Comparison of ENCODE assay signal across 26 mouse cellular contexts in the genomic region with DNA sequence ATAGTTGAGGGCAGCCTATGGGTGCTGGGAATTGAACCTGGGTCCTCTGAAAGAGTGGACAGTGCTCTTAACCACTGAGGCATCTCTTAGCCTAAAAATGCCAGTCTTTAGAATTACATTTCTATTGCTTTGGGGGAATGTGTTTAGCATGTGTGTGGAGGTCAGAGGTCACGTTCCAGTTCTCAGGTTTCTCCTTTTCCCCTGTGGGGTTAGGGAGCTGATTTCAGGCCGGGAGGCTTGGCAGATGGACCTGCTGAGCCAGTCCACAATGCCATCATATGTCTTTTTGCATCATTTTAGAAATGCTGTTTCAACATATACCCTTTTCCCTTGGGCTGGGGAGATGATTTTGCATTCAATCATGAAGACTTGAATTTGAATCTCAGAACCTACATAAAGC. TPM values are rescaled to one million over a fixed set of nuclear protein-coding genes. Genes with fewer than 3 reads are reported as not detected.
DNase-seq lines count a peak whose midpoint lies in the region; ATAC-seq and TF ChIP-seq lines count a peak whose summit lies in the region.
"Had no signal": no experiment of that assay in that cellular context is flagged by ENCODE, and none has a peak within 500 bp of the region (broad histone marks: within the 10 kb centered on the region; RNA-seq: fewer than 3 reads in every experiment).

No protein-coding gene starts in this region.

- no peak for TF ChIP-seq POLR2A in ES-Bruce4 (IDR thresholded peaks at IDR 0.05; ENCODE audit: insufficient read depth, low read length)

- DNase-seq in hindbrain, embryonic 10.5 days (ENCODE audit: low spot score): peak; percentile 47
- no peak for DNase-seq in hindbrain, postnatal 0 days (ENCODE audit: low spot score)
- DNase-seq in embryo, embryonic 11 days: peak; percentile 65
- DNase-seq in forelimb bud, embryonic 11.5 days (ENCODE audit: low read depth, low spot score): peak; percentile 65
- DNase-seq in layer of hippocampus, postnatal 36 days: no peak
- no peak for DNase-seq in urinary bladder, postnatal 36 days (ENCODE audit: low spot score in 2 of 2)
- no peak for DNase-seq in kidney, adult 11 months
- DNase-seq: adrenal gland, postnatal 10 days; cerebellum, adult 9-11 months; gastrocnemius, postnatal 36 days; heart, adult 2 months; kidney, adult 18-20 months; kidney, postnatal 25 days; liver, postnatal 0 days; lung, postnatal 36 days; right cerebral cortex, postnatal 25 days had no signal

- 49% methylated on average over 2 of the region's 2 CpGs for WGBS in hindbrain, embryonic 10.5 days
- 44% methylated on average over 2 of the region's 2 CpGs for WGBS in hindbrain, postnatal 0 days

- no peaks in the 10 kb centered on the region for H3K9me3 ChIP-seq in hindbrain, embryonic 10.5 days
- no peaks in the 10 kb centered on the region for H3K9me3 ChIP-seq in hindbrain, postnatal 0 days (ENCODE audit: low read length)
- no peaks in the 10 kb centered on the region for H3K9me3 ChIP-seq in ES-Bruce4 (replicated peaks; ENCODE audit: control insufficient read depth, insufficient read depth, low read length, poor library complexity, severe bottlenecking)
- H3K9me3 ChIP-seq: embryonic facial prominence, embryonic 15.5 days; forebrain, embryonic 13.5 days; heart, embryonic 12.5 days; hindbrain, embryonic 13.5 days; kidney, embryonic 15.5 days; liver, embryonic 12.5 days; midbrain, embryonic 13.5 days; stomach, embryonic 15.5 days had no signal

- H3K27ac ChIP-seq in hindbrain, embryonic 10.5 days: no peak overlapping the region
- H3K27ac ChIP-seq in hindbrain, postnatal 0 days: no peak overlapping the region
- peak overlapping the region; percentile 10 for H3K27ac ChIP-seq in ES-Bruce4 (ENCODE audit: insufficient read depth, low read length)
- H3K27ac ChIP-seq: embryonic facial prominence, embryonic 15.5 days; forebrain, embryonic 13.5 days; heart, adult 2 months; hindbrain, embryonic 13.5 days; kidney, embryonic 15.5 days; left cerebral cortex, adult 2 months; liver, embryonic 12.5 days; midbrain, embryonic 13.5 days; stomach, embryonic 15.5 days had no signal

- TF ChIP-seq EP300 in ES-Bruce4 (IDR thresholded peaks at IDR 0.05; ENCODE audit: insufficient read depth, low read depth, low read length): peak; percentile 69; the same call in 1 of the 2 replicates

- H3K27me3 ChIP-seq in hindbrain, embryonic 10.5 days (ENCODE audit: insufficient read depth, poor library complexity, severe bottlenecking): no peaks in the 10 kb centered on the region
- no peaks in the 10 kb centered on the region for H3K27me3 ChIP-seq in hindbrain, postnatal 0 days (ENCODE audit: insufficient read depth, low read length)
- H3K27me3 ChIP-seq in ES-Bruce4 (ENCODE audit: control insufficient read depth, insufficient read depth, low read length, poor library complexity, severe bottlenecking): no peaks in the 10 kb centered on the region
- H3K27me3 ChIP-seq: embryonic facial prominence, embryonic 15.5 days; forebrain, embryonic 13.5 days; heart, embryonic 12.5 days; hindbrain, embryonic 13.5 days; kidney, embryonic 15.5 days; liver, embryonic 12.5 days; midbrain, embryonic 13.5 days; stomach, embryonic 15.5 days had no signal

- no peak overlapping the region for H3K4me2 ChIP-seq in hindbrain, postnatal 0 days (ENCODE audit: low read depth, low read length)
- H3K4me2 ChIP-seq: embryonic facial prominence, embryonic 15.5 days; forebrain, embryonic 13.5 days; heart, embryonic 12.5 days; hindbrain, embryonic 13.5 days; kidney, embryonic 15.5 days; liver, embryonic 12.5 days; midbrain, embryonic 13.5 days; stomach, embryonic 15.5 days had no signal

- no peak overlapping the region for H3K4me3 ChIP-seq in hindbrain, embryonic 10.5 days
- H3K4me3 ChIP-seq in hindbrain, postnatal 0 days (ENCODE audit: low read length): no peak overlapping the region
- no peak overlapping the region for H3K4me3 ChIP-seq in ES-Bruce4 (ENCODE audit: low read depth, low read length)
- H3K4me3 ChIP-seq: embryonic facial prominence, embryonic 15.5 days; forebrain, embryonic 13.5 days; heart, adult 2 months; heart, embryonic 12.5 days; hindbrain, embryonic 13.5 days; kidney, embryonic 15.5 days; left cerebral cortex, adult 2 months; liver, embryonic 12.5 days; midbrain, embryonic 13.5 days; stomach, embryonic 15.5 days had no signal

- ATAC-seq in hindbrain, postnatal 0 days: no peak
- ATAC-seq: forebrain, embryonic 13.5 days; liver, embryonic 12.5 days; liver, postnatal 0 days; midbrain, embryonic 13.5 days had no signal

- no peak for TF ChIP-seq CTCF in hindbrain, postnatal 0 days (IDR thresholded peaks at IDR 0.05; ENCODE audit: low read depth)
- no peak for TF ChIP-seq CTCF in ES-Bruce4 (IDR thresholded peaks at IDR 0.05; ENCODE audit: low read depth, low read length)

- H3K36me3 ChIP-seq in hindbrain, embryonic 10.5 days: no peaks in the 10 kb centered on the region
- no peaks in the 10 kb centered on the region for H3K36me3 ChIP-seq in hindbrain, postnatal 0 days (ENCODE audit: insufficient read depth, low read length)
- H3K36me3 ChIP-seq in ES-Bruce4 (ENCODE audit: control insufficient read depth, insufficient read depth, low read length, poor library complexity, severe bottlenecking): no peaks in the 10 kb centered on the region
- H3K36me3 ChIP-seq: embryonic facial prominence, embryonic 15.5 days; heart, embryonic 12.5 days; hindbrain, embryonic 13.5 days; kidney, embryonic 15.5 days; liver, embryonic 12.5 days; midbrain, embryonic 13.5 days; stomach, embryonic 15.5 days had no signal

- peaks cover 11% of the 10 kb centered on the region for H3K4me1 ChIP-seq in hindbrain, embryonic 10.5 days (replicated peaks)
- H3K4me1 ChIP-seq in hindbrain, postnatal 0 days (ENCODE audit: insufficient read depth, low read length): no peaks in the 10 kb centered on the region
- H3K4me1 ChIP-seq in ES-Bruce4 (ENCODE audit: control insufficient read depth, insufficient read depth, low read length): peaks cover 3% of the 10 kb centered on the region
- H3K4me1 ChIP-seq: embryonic facial prominence, embryonic 15.5 days; forebrain, embryonic 13.5 days; heart, embryonic 12.5 days; hindbrain, embryonic 13.5 days; midbrain, embryonic 13.5 days had no signal

- no peak overlapping the region for H3K9ac ChIP-seq in hindbrain, postnatal 0 days (replicated peaks; ENCODE audit: low read length)
- H3K9ac ChIP-seq in ES-Bruce4 (ENCODE audit: low read depth, poor library complexity, severe bottlenecking): no peak overlapping the region
- H3K9ac ChIP-seq: embryonic facial prominence, embryonic 15.5 days; forebrain, embryonic 13.5 days; heart, embryonic 12.5 days; hindbrain, embryonic 13.5 days; kidney, embryonic 15.5 days; liver, embryonic 12.5 days; liver, postnatal 0 days; midbrain, embryonic 13.5 days; stomach, embryonic 15.5 days had no signal

RNA-seq across cellular contexts. Expression of a gene that starts 26.6 kb away (rescaled TPM):
- polyA plus RNA-seq in hindbrain, embryonic 10.5 days (2016; fragmentation: Nextera tagmentation; extraction: Ambion mirVana): 126 and 131 TPM in 2 replicates
- total RNA-seq in hindbrain, postnatal 0 days (2014; rRNA removed): 95.0 and 102 TPM in 2 replicates
- polyA plus RNA-seq in hindbrain, postnatal 0 days (2015; fragmentation: Nextera tagmentation; extraction: Ambion mirVana): 87.1 and 88.9 TPM in 2 replicates
- polyA plus RNA-seq in ES-Bruce4 (2011; ENCODE audit: insufficient read depth, insufficient read length, low read depth, missing spikeins): 44.0 and 46.7 TPM in 2 replicates
- 100 to 1,000 TPM; 109 to 139 TPM for total RNA-seq in layer of hippocampus, postnatal 36 days (2021)

RNA-seq across cellular contexts. Expression of a gene that starts 48.1 kb away (rescaled TPM):
- polyA plus RNA-seq in hindbrain, embryonic 10.5 days (2016; fragmentation: Nextera tagmentation; extraction: Ambion mirVana): 23.0 and 26.7 TPM in 2 replicates
- 10.1 and 10.5 TPM in 2 replicates for total RNA-seq in hindbrain, postnatal 0 days (2014; rRNA removed)
- 5.8 and 6.6 TPM in 2 replicates for polyA plus RNA-seq in hindbrain, postnatal 0 days (2015; fragmentation: Nextera tagmentation; extraction: Ambion mirVana)
- 45.4 and 52.0 TPM in 2 replicates for polyA plus RNA-seq in ES-Bruce4 (2011; ENCODE audit: insufficient read depth, insufficient read length, low read depth, missing spikeins)
- 10 to 100 TPM; 18.0 to 19.1 TPM for total RNA-seq in layer of hippocampus, postnatal 36 days (2021)

RNA-seq across cellular contexts. Expression of a gene that starts 49.2 kb away (rescaled TPM):
- polyA plus RNA-seq in hindbrain, embryonic 10.5 days (2016; fragmentation: Nextera tagmentation; extraction: Ambion mirVana): 8.9 and 11.6 TPM in 2 replicates
- total RNA-seq in hindbrain, postnatal 0 days (2014; rRNA removed): 13.6 and 17.1 TPM in 2 replicates
- polyA plus RNA-seq in hindbrain, postnatal 0 days (2015; fragmentation: Nextera tagmentation; extraction: Ambion mirVana): 9.9 and 10.2 TPM in 2 replicates
- polyA plus RNA-seq in ES-Bruce4 (2011; ENCODE audit: insufficient read depth, insufficient read length, low read depth, missing spikeins): 13.5 and 15.8 TPM in 2 replicates
- 10 to 100 TPM; 19.1 to 20.7 TPM for total RNA-seq in layer of hippocampus, postnatal 36 days (2021)

Comparison
In these comparisons a context has a peak if more than half of its experiments do, and no peak if none do; other contexts are left out.
1. DNase-seq: peak in hindbrain, embryonic 10.5 days (single experiment), embryo, embryonic 11 days (single experiment) and forelimb bud, embryonic 11.5 days (single experiment); none in hindbrain, postnatal 0 days (single experiment), layer of hippocampus, postnatal 36 days (0 of 2), urinary bladder, postnatal 36 days (0 of 2) and kidney, adult 11 months (single experiment).